Mouse (Mus musculus) heart, postnatal 4 days (tissue): ENCODE results near the gene Olfr487. TPM values are rescaled to one million over a fixed set of nuclear protein-coding genes. Genes with fewer than 3 reads are reported as not detected.
"Not testable (repeated sequence)": the region's sequence is repeated elsewhere in the genome, so short reads cannot be mapped to it uniquely, and the experiment has no call there.

Source experiments
- DNase-seq: peaks from one replicate; pipeline ENCODE4 v3.0.0; 2021
- total RNA-seq, 2 experiments: library from RNA; stranded (reverse); gene quantifications; 2 replicates each; pipeline ENCODE4 v1.2.3; 2021

Gene Olfr487
- total RNA-seq: not detected

- not testable (repeated sequence) for DNase-seq
Observed at GRCm38 (mm10) chr7:108214536-108214935, at the start of gene Olfr487. Gene Olfr487, minus strand, starts transcription at chr7:108214636.

- no peak for DNase-seq
Observed at GRCm38 (mm10) chr7:108258247-108258646, 43.8 kb upstream of the Olfr487 start, which contains the start of gene Olfr488. Gene Olfr488, minus strand, starts transcription at chr7:108258347.

- no peak for DNase-seq
Observed at GRCm38 (mm10) chr7:108233551-108233950, 19.1 kb upstream of the Olfr487 start.

DNA sequence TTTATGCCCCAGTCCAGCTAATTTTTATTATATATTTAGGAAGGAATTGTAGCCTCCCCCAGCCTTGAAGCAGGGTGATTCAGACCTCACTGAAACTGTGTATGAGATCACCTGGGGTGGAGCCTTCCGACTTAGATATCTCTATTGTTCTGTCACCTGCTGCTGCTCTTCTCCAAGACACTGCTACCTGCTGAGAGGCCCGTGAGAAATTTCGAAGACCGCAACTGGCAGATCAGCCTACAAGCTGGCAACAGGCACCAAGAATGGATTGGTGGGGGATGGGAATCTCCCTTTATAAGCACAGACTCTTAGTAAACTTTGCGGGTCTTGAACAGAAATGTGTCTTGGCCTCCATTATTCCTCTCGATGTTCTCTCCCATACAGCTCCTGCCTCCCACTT lies 17.5 kb downstream of the Olfr487 start:
- no peak for DNase-seq

- DNase-seq: not testable (repeated sequence)
Observed at GRCm38 (mm10) chr7:108196337-108196736, 18.1 kb downstream of the Olfr487 start.

- DNase-seq: not testable (repeated sequence)
Observed at GRCm38 (mm10) chr7:108192714-108193113, 21.7 kb downstream of the Olfr487 start.

- DNase-seq: not testable (repeated sequence)
Observed at GRCm38 (mm10) chr7:108191196-108191595, 23.2 kb downstream of the Olfr487 start.

GRCm38 (mm10) chr7:108185237-108185636 lies 29.2 kb downstream of the Olfr487 start:
- DNase-seq: not testable (repeated sequence)

DNA sequence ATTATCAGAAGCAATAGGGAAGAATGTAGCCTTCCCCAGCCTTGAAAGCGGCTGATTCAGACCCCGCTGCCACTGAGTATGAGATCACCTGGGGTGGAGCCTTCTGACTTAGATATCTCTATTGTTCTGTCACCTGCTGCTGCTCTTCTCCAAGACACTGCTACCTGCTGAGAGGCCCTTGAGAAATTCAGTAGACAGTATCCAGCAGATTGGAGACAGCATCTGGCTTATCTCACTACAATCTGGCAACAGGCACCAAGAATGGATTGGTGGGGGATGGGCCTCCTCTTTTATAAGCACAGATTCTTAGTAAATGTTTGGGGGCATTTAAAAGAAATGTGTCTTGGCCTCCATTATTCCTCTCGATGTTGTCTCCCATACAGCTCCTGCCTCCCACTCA lies 30.0 kb downstream of the Olfr487 start:
- DNase-seq: not testable (repeated sequence)

DNA sequence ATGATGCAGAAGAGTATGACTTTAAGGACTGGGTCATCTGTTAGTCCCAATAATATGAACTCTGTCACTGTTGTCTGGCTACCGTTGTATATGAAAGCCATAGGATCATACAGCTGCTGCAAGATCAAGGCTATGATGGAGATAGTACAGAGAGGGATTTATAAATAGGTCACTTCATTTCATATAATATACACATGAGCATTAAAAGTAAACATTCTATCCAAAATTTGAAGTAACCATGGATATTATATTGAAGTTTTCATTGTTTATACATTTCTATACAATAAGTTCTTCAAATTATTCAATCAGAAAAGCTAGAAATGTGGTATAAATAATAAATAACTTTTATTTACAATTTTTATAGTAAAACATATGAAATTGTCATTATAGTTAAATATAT lies 41.8 kb downstream of the Olfr487 start, which contains the start of gene Olfr486:
Olfr486 (minus strand) TSS at position 101 of the 400 bp plus-strand sequence.
- DNase-seq: not testable (repeated sequence)

- no peak for DNase-seq
Observed at GRCm38 (mm10) chr7:108159771-108160170, 54.7 kb downstream of the Olfr487 start, which contains the start of gene Olfr485. Gene Olfr485, minus strand, starts transcription at chr7:108159871.

Other genes starting within 250 kb of the Olfr487 start
- gene Olfr476, start 249.8 kb downstream of the Olfr487 start, total RNA-seq: not detected
- not detected for gene Olfr477, start 227.9 kb downstream of the Olfr487 start, total RNA-seq
- gene Olfr478, start 180.6 kb downstream of the Olfr487 start, total RNA-seq: not detected
- not detected for gene Olfr479, start 163.9 kb downstream of the Olfr487 start, total RNA-seq
- gene Olfr480, start 147.3 kb downstream of the Olfr487 start, total RNA-seq: not detected
- gene Olfr481, start 134.8 kb downstream of the Olfr487 start, total RNA-seq: not detected
- gene Olfr482, start 117.0 kb downstream of the Olfr487 start, total RNA-seq: under 1 TPM; 0.67 to 0.83 TPM
- not detected for gene Olfr483, start 113.8 kb downstream of the Olfr487 start, total RNA-seq
- gene Olfr484, start 87.2 kb downstream of the Olfr487 start, total RNA-seq: not detected
- gene Olfr485, start 54.8 kb downstream of the Olfr487 start, total RNA-seq: not detected
- gene Olfr486, start 41.9 kb downstream of the Olfr487 start, total RNA-seq: not detected
- gene Olfr488, start 43.7 kb upstream of the Olfr487 start, total RNA-seq: not detected
- not detected for gene Olfr490, start 74.3 kb upstream of the Olfr487 start, total RNA-seq
- gene Olfr491, start 98.8 kb upstream of the Olfr487 start, total RNA-seq: not detected
- gene Olfr492, start 109.0 kb upstream of the Olfr487 start, total RNA-seq: not detected
- not detected for gene Olfr493, start 132.3 kb upstream of the Olfr487 start, total RNA-seq
- gene Olfr494, start 150.7 kb upstream of the Olfr487 start, total RNA-seq: not detected
- gene Olfr495, start 178.5 kb upstream of the Olfr487 start, total RNA-seq: not detected
- gene Olfr497, start 205.8 kb upstream of the Olfr487 start, total RNA-seq: not detected